Comparison of ENCODE assay signal across 21 mouse cellular contexts in the genomic region with DNA sequence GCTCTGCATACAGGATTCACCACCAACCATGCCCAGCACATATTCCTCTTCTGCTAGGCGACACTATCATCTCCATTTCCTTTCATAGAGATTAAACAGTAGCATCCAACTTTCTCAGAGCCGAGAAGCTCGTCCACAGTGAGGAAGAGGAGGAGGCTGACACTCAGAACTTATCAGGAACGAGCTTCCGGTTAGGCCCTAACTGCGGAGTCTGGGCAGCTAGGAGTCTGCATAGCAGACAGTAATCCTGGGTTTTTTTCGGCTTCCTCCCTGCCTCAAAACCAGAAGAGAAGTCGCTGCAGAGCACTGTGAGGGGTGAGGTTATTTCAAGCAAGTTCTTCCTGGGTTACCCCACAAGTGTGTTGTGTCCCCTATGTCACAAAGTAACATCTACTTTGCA. TPM values are rescaled to one million over a fixed set of nuclear protein-coding genes. Genes with fewer than 3 reads are reported as not detected.
A peak's percentile ranks its signal among the peaks of the same experiment; 100 is the strongest.
DNase-seq lines count a peak whose midpoint lies in the region; ATAC-seq and TF ChIP-seq lines count a peak whose summit lies in the region.
"Had no signal": no experiment of that assay in that cellular context is flagged by ENCODE, and none has a peak within 500 bp of the region (broad histone marks: within the 10 kb centered on the region; RNA-seq: fewer than 3 reads in every experiment).

No protein-coding gene starts in this region.

- no peak for TF ChIP-seq POLR2A in kidney, adult 2 months (IDR thresholded peaks at IDR 0.05; ENCODE audit: low read depth, low read length)
- TF ChIP-seq POLR2A in olfactory bulb, adult 2 months (IDR thresholded peaks at IDR 0.05; ENCODE audit: insufficient read depth, low read depth, low read length), result no peak

- TF ChIP-seq CTCF in kidney, adult 2 months (conservative IDR thresholded peaks at IDR 0.05; ENCODE audit: insufficient read depth, insufficient read length, low read depth, low read length), result no peak
- TF ChIP-seq CTCF in lung, embryonic 14.5 days (IDR thresholded peaks at IDR 0.05; ENCODE audit: low read depth), result no peak
- TF ChIP-seq CTCF in olfactory bulb, adult 2 months (IDR thresholded peaks at IDR 0.05; ENCODE audit: insufficient read depth, low read depth, low read length), result no peak

- H3K36me3 ChIP-seq in heart, embryonic 11.5 days (ENCODE audit: control insufficient read depth, insufficient read depth, low read length), result 0 out of 2 replicates have a peak, but pooled peaks cover 2% of the 10 kb centered on the region
- no peaks in the 10 kb centered on the region for H3K36me3 ChIP-seq in kidney, adult 2 months (ENCODE audit: control insufficient read depth, insufficient read depth, low read length)
- 0 out of 2 replicates have a peak, but pooled peaks cover 12% of the 10 kb centered on the region for H3K36me3 ChIP-seq in lung, embryonic 14.5 days (ENCODE audit: insufficient read depth)
- H3K36me3 ChIP-seq: forebrain, embryonic 12.5 days had no signal

- H3K27me3 ChIP-seq in heart, embryonic 11.5 days (ENCODE audit: control insufficient read depth, insufficient read depth, low read length), result no peaks in the 10 kb centered on the region
- H3K27me3 ChIP-seq in kidney, adult 2 months (replicated peaks; ENCODE audit: control insufficient read depth, insufficient read depth, low read length), result no peaks in the 10 kb centered on the region
- no peaks in the 10 kb centered on the region for H3K27me3 ChIP-seq in lung, embryonic 14.5 days (ENCODE audit: insufficient read depth, low read length)
- H3K27me3 ChIP-seq: embryonic facial prominence, embryonic 15.5 days; forebrain, embryonic 12.5 days; limb, embryonic 12.5 days; midbrain, embryonic 13.5 days had no signal

- H3K9ac ChIP-seq in heart, embryonic 11.5 days (ENCODE audit: low read depth, low read length), result no peak overlapping the region
- H3K9ac ChIP-seq in lung, embryonic 14.5 days, result no peak overlapping the region
- H3K9ac ChIP-seq: embryonic facial prominence, embryonic 15.5 days; forebrain, embryonic 12.5 days; limb, embryonic 12.5 days; midbrain, embryonic 13.5 days had no signal

- intact Hi-C loops in heart, postnatal 14 days (cut with DNase I), result no loop called here

- H3K27ac ChIP-seq in heart, embryonic 11.5 days (ENCODE audit: low read depth, low read length), result peak overlapping the region; percentile 68
- peak overlapping the region; percentile 49 for H3K27ac ChIP-seq in kidney, adult 2 months (ENCODE audit: insufficient read depth, low read depth, low read length)
- H3K27ac ChIP-seq in lung, embryonic 14.5 days (ENCODE audit: low read depth), result peak overlapping the region; percentile 68
- peak overlapping the region; percentile 18; the same call in 1 of the 2 replicates for H3K27ac ChIP-seq in olfactory bulb, adult 2 months (ENCODE audit: insufficient read depth, low read depth, low read length)
- H3K27ac ChIP-seq: embryonic facial prominence, embryonic 15.5 days; limb, embryonic 12.5 days; macrophage; midbrain, embryonic 13.5 days had no signal

- no peak for ATAC-seq in heart, embryonic 11.5 days (replicated peaks; ENCODE audit: insufficient number of reproducible peaks, low FRiP score, low TSS enrichment)
- ATAC-seq in lung, embryonic 14.5 days (ENCODE audit: insufficient read depth), result no peak
- ATAC-seq: midbrain, embryonic 13.5 days had no signal

- H3K4me1 ChIP-seq in heart, embryonic 11.5 days (ENCODE audit: control insufficient read depth, insufficient read depth, low read length), result peaks cover 52% of the 10 kb centered on the region
- no peaks in the 10 kb centered on the region; the same call in 1 of the 2 replicates for H3K4me1 ChIP-seq in kidney, adult 2 months (ENCODE audit: control insufficient read depth, insufficient read depth, low read length)
- peaks cover 21% of the 10 kb centered on the region for H3K4me1 ChIP-seq in lung, embryonic 14.5 days (ENCODE audit: insufficient read depth)
- H3K4me1 ChIP-seq in olfactory bulb, adult 2 months (ENCODE audit: control insufficient read depth, insufficient read depth, low read length), result peaks cover 5% of the 10 kb centered on the region; the same call in 1 of the 2 replicates
- H3K4me1 ChIP-seq: embryonic facial prominence, embryonic 15.5 days had no signal

- H3K4me3 ChIP-seq in heart, embryonic 11.5 days (ENCODE audit: low read depth, low read length), result no peak overlapping the region
- H3K4me3 ChIP-seq in kidney, adult 2 months (ENCODE audit: insufficient read depth, low read depth, low read length), result no peak overlapping the region
- no peak overlapping the region for H3K4me3 ChIP-seq in lung, embryonic 14.5 days (ENCODE audit: low read depth, low read length)
- H3K4me3 ChIP-seq in olfactory bulb, adult 2 months (ENCODE audit: insufficient read depth, low read depth, low read length), result no peak overlapping the region
- H3K4me3 ChIP-seq: embryonic facial prominence, embryonic 15.5 days; forebrain, embryonic 12.5 days; limb, embryonic 12.5 days; midbrain, embryonic 13.5 days; myocyte had no signal

- no peak for DNase-seq in heart, postnatal 14 days
- no peak for DNase-seq in kidney, adult 2 months
- DNase-seq in kidney, adult 9 months, result no peak
- no peak for DNase-seq in lung, embryonic 14.5 days
- no peak for DNase-seq in lung, adult 18-20 months
- DNase-seq in ovary, postnatal 36 days (ENCODE audit: low spot score), result no peak
- DNase-seq: right cerebral cortex, postnatal 14 days; thymus, postnatal 36 days had no signal

- no peaks in the 10 kb centered on the region for H3K9me3 ChIP-seq in heart, embryonic 11.5 days (replicated peaks; ENCODE audit: control insufficient read depth, low read length)
- no peaks in the 10 kb centered on the region for H3K9me3 ChIP-seq in lung, embryonic 14.5 days (ENCODE audit: low read depth, low read length)
- H3K9me3 ChIP-seq: embryonic facial prominence, embryonic 15.5 days; forebrain, embryonic 12.5 days; limb, embryonic 12.5 days; midbrain, embryonic 13.5 days had no signal

- 33% methylated on average over 8 of the region's 8 CpGs for WGBS in heart, embryonic 11.5 days (ENCODE audit: insufficient replicate concordance)
- 75% methylated on average over 8 of the region's 8 CpGs for WGBS in kidney, adult 2 months
- WGBS in lung, embryonic 14.5 days, result 56% methylated on average over 8 of the region's 8 CpGs
- 85% methylated on average over 8 of the region's 8 CpGs for WGBS in olfactory bulb, adult 2 months

- H3K4me2 ChIP-seq in heart, embryonic 11.5 days, result no peak overlapping the region; the same call in 1 of the 2 replicates
- no peak overlapping the region for H3K4me2 ChIP-seq in lung, embryonic 14.5 days
- H3K4me2 ChIP-seq: embryonic facial prominence, embryonic 15.5 days; forebrain, embryonic 12.5 days; limb, embryonic 12.5 days; midbrain, embryonic 13.5 days had no signal

RNA-seq across cellular contexts. Expression of gene Cttnbp2nl, which starts 35.6 kb away (rescaled TPM):
- polyA plus RNA-seq in heart, embryonic 11.5 days (2014; fragmentation: Nextera tagmentation; extraction: Ambion mirVana), result 26.1 and 35.7 TPM in 2 replicates
- 10 to 100 TPM; 30.2 to 31.3 TPM for total RNA-seq in heart, postnatal 14 days (2021)
- 3.6 and 4.2 TPM in 2 replicates for polyA plus RNA-seq in kidney, adult 2 months (2012; rRNA removed)
- polyA plus RNA-seq in lung, embryonic 14.5 days (2014; fragmentation: Nextera tagmentation; extraction: Ambion mirVana), result 38.5 and 42.3 TPM in 2 replicates
- not detected in 2 replicates for polyA plus RNA-seq in olfactory bulb, adult 2 months (2012; ENCODE audit: insufficient read depth, insufficient read length, low replicate concordance, missing spikeins)

RNA-seq across cellular contexts. Expression of gene 4930564D02Rik, which starts 49.3 kb away (rescaled TPM):
- not detected in 2 replicates for polyA plus RNA-seq in heart, embryonic 11.5 days (2014; fragmentation: Nextera tagmentation; extraction: Ambion mirVana)
- not detected for total RNA-seq in heart, postnatal 14 days (2021)
- not detected in 2 replicates for polyA plus RNA-seq in kidney, adult 2 months (2012; rRNA removed)
- polyA plus RNA-seq in lung, embryonic 14.5 days (2014; fragmentation: Nextera tagmentation; extraction: Ambion mirVana), result not detected in 2 replicates
- not detected in 2 replicates for polyA plus RNA-seq in olfactory bulb, adult 2 months (2012; ENCODE audit: insufficient read depth, insufficient read length, low replicate concordance, missing spikeins)
- total RNA-seq: common myeloid progenitor, adult 5-6 weeks; ES-E14; heart, adult 18-20 months; left cerebral cortex, adult 8-10 months had no signal
- polyA plus RNA-seq: embryonic facial prominence, embryonic 15.5 days; forebrain, embryonic 12.5 days; intestine, embryonic 16.5 days; limb, embryonic 12.5 days; macrophage; midbrain, embryonic 13.5 days; myocyte had no signal

RNA-seq across cellular contexts. Expression of gene Wnt2b, which starts 55.6 kb away (rescaled TPM):
- polyA plus RNA-seq in heart, embryonic 11.5 days (2014; fragmentation: Nextera tagmentation; extraction: Ambion mirVana), result 1.7 and 1.9 TPM in 2 replicates
- 1 to 10 TPM; 2.4 to 2.8 TPM for total RNA-seq in heart, postnatal 14 days (2021)
- polyA plus RNA-seq in kidney, adult 2 months (2012; rRNA removed), result 0.97 and 1.2 TPM in 2 replicates
- 2.8 and 3.4 TPM in 2 replicates for polyA plus RNA-seq in lung, embryonic 14.5 days (2014; fragmentation: Nextera tagmentation; extraction: Ambion mirVana)
- polyA plus RNA-seq in olfactory bulb, adult 2 months (2012; ENCODE audit: insufficient read depth, insufficient read length, low replicate concordance, missing spikeins), result not detected in 2 replicates
- polyA plus RNA-seq: macrophage had no signal

Comparison
In these comparisons a context has a peak if more than half of its experiments do, and no peak if none do; other contexts are left out.
1. H3K27ac ChIP-seq: peak in every context shown above with its lines; median percentile 68 in heart, embryonic 11.5 days; 68 in lung, embryonic 14.5 days; 49 in kidney, adult 2 months; 18 in olfactory bulb, adult 2 months.